Mouse (Mus musculus) cerebellum, postnatal 10 days (tissue): Measurements from ENCODE around the gene Liph.
A peak's percentile ranks its signal among the peaks of the same experiment; 100 is the strongest.
"Not testable (repeated sequence)": the region's sequence is repeated elsewhere in the genome, so short reads cannot be mapped to it uniquely, and the experiment has no call there.

Experiments used
- DNase-seq, 2 experiments: peaks; one replicate each; pipeline ENCODE4 v3.0.0; 2021; ENCODE audit warnings: mixed read lengths in 2 of 2

Gene Liph

GRCm38 (mm10) chr16:21995304-21995703, at the start of gene Liph:
Liph (minus strand) TSS chr16:21995663.
- peak in 1 of 2 experiments; percentile 10 for DNase-seq

GRCm38 (mm10) chr16:22043830-22044229, 48.4 kb upstream of the Liph start:
- DNase-seq = no peak

GRCm38 (mm10) chr16:22039978-22040377, 44.5 kb upstream of the Liph start:
- no peak for DNase-seq

GRCm38 (mm10) chr16:22038554-22038953, 43.1 kb upstream of the Liph start:
- no peak for DNase-seq

GRCm38 (mm10) chr16:22027474-22027873, 32.0 kb upstream of the Liph start:
- no peak for DNase-seq

GRCm38 (mm10) chr16:22022122-22022521, 26.7 kb upstream of the Liph start:
- DNase-seq = peak; percentile 31 to 58

GRCm38 (mm10) chr16:22015569-22015968, 20.1 kb upstream of the Liph start:
- no peak for DNase-seq

- no peak for DNase-seq
These were observed 14.1 kb upstream of the Liph start for GRCm38 (mm10) chr16:22009596-22009995.

GRCm38 (mm10) chr16:22009099-22009584, 13.7 kb upstream of the Liph start, which contains the start of gene Senp2:
Senp2 (plus strand) TSS chr16:22009484.
- DNase-seq = peak; percentile 100

GRCm38 (mm10) chr16:22001606-22002005, 6.1 kb upstream of the Liph start:
- DNase-seq = no peak

- no peak for DNase-seq
These were observed 5.7 kb upstream of the Liph start for GRCm38 (mm10) chr16:22001172-22001571.

GRCm38 (mm10) chr16:21999941-22000690, 4.7 kb upstream of the Liph start:
- DNase-seq = no peak

GRCm38 (mm10) chr16:21998061-21998460, 2.6 kb upstream of the Liph start:
- no peak for DNase-seq

- DNase-seq = no peak
These were observed 1.6 kb upstream of the Liph start for GRCm38 (mm10) chr16:21996881-21997641.

- DNase-seq = no peak
These were observed 939 bp upstream of the Liph start for GRCm38 (mm10) chr16:21996402-21996801.

GRCm38 (mm10) chr16:21991774-21992173, 3.7 kb downstream of the Liph start:
- no peak for DNase-seq

GRCm38 (mm10) chr16:21990893-21991292, 4.6 kb downstream of the Liph start:
- not testable (repeated sequence) for DNase-seq

GRCm38 (mm10) chr16:21987956-21988355, 7.5 kb downstream of the Liph start:
- DNase-seq = no peak

GRCm38 (mm10) chr16:21986191-21986590, 9.3 kb downstream of the Liph start:
- DNase-seq = no peak

GRCm38 (mm10) chr16:21984091-21984490, 11.4 kb downstream of the Liph start:
- no peak for DNase-seq

- DNase-seq = no peak
These were observed 11.9 kb downstream of the Liph start for GRCm38 (mm10) chr16:21983581-21983980.

- DNase-seq = no peak
These were observed 12.3 kb downstream of the Liph start for GRCm38 (mm10) chr16:21983146-21983545.

GRCm38 (mm10) chr16:21977347-21977746, 18.1 kb downstream of the Liph start:
- no peak for DNase-seq

GRCm38 (mm10) chr16:21976203-21976602, 19.3 kb downstream of the Liph start:
- DNase-seq = peak in 1 of 2 experiments; percentile 10
